Mouse (Mus musculus): ENCODE results near the gene Egfr. TPM values are rescaled to one million over a fixed set of nuclear protein-coding genes. Genes with fewer than 3 reads are reported as not detected.

The Egfr gene
- total RNA-seq, 2 experiments from 2014 or later: 18.7 to 21.9 TPM

DNA sequence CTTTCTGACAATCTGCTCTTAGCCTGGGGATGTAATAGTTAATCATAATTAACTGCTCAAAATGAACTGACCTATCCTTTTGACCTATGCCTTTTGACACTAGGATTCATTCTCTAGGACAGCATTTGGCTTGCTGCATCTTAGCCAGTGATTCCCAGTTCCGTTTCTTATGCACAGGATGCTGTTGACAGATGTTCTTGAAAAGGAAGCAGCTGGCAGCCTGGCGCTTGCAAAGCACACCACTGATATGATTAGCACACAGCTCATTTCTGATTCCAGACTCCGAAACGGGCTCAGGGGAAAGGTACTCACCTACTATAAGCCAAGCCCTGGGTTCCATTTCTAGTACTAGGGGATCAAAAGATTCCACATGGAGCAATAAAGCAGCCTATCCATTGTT lies 20.7 kb downstream of the Egfr start:
- no peak for DNase-seq (ENCODE audit: low spot score in 2 of 2)

DNA sequence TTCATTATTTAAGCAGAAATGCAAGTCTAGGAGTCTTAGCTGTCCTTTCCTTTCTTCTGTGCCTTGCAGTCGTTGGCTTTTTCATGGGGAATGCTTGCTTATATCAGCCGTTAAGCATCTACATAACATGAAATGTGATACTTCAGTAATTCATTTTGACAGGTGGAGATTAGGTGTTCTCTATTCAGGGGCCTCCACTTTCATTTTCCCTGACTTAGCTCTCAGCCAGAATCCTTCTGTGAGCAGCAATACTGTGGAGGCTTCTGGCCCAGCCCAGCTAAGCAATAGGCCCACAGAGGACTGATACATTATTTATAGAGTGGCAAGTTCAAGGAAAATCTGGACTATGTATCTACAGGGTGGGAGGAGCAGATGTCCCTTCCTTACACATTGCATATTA lies 25.0 kb downstream of the Egfr start:
- no peak for DNase-seq (ENCODE audit: low spot score in 2 of 2)

DNA sequence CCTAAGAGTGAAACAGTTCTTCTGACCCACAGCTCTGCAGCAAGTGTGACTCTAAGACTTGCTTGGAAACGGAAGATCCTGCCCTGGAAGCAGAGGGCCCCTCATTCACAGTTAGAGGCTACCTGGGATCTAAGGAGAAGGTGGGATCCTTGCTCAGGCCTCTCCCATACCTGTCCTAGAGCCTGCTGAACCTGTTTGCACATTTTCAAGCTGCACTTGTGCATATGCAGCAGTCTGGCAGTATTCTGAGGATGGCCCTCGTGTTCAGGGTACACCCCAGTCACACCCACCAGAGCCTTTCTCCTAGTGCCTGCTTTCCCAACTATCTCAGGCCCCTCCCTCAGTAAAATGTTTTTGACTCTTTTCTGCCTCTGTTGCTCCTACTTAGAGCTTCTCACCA lies 29.6 kb downstream of the Egfr start:
- DNase-seq (ENCODE audit: low spot score in 2 of 2): no peak

DNA sequence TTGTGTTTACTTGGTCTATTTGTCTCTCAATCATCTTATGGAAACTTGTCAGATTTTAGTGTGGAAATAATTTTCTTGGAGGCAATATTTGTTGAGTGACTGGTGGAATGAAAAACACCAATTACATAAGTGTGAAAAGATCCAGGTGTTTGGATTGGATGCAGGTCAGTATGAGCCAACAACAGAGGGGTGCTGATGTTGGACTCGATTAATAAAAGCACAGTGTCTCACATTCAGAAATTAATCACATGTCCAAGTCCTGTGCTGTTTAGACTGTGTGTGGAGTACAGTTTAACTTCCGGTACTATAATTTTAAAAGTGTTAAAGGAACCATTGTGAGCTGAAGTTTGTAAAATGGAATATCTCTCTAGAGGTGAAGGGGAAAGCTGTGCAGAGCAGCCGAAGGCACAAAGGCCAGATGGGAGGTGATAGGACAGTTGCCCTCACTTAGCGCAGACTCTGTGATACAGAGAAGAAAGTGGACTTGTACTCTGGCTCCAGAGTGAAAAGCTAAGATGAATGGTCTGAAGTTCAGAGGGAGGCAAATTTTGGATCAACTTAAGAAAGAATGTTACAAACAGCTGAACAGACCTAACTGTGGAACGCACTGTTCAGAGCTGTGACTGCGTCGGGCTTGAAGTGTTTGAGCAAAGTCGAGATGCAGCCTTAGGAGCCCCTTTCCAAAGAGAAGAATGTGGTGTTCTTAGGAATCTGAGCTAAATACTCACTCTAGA lies 32.1 kb downstream of the Egfr start:
- no peak for DNase-seq (ENCODE audit: low spot score in 2 of 2)

DNA sequence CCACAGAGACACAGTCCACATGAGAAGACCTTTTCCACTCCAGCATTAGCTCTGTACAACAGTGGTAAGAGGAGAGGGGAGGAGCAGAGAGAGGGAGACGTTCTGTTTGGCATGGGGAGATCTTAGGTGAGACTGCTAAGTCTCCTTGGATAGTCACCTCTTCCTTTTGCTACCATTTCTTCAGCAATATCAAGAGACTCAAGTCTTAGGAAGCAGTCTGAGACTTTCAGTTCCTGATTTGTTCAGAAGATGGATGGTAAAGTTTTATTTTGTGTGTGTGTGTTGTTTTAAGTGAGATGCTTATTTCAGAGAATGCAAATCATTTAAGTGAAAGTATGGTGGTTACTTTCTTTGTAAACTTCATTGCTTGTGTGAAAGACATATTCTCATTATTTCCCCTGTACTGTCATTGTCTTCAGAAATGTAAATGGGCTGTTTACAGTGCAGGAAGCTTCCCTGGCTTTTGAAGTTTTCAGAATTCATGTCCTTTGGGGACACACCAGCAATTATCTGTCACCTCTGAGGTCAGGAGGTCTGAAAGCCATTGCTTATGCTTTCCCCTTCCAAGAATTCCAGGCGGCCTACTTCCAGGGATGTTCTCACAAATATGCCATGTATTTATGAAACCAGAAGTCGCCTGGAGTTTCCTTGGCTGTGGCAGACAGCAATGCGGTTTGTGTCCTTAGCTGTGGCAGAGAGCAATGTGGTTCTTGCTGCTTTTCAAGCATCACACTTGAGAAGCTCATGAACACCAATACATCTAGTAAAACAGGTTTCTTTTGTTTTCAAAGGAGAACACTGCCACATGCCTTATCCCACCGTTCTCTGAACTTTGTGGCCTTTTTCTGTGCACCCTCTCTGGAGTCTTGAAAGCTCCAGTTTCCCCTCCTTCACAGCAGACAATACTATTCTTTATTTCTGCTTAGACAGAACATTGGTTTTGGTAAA lies 40.9 kb downstream of the Egfr start:
- DNase-seq (ENCODE audit: low spot score in 2 of 2): no peak

DNA sequence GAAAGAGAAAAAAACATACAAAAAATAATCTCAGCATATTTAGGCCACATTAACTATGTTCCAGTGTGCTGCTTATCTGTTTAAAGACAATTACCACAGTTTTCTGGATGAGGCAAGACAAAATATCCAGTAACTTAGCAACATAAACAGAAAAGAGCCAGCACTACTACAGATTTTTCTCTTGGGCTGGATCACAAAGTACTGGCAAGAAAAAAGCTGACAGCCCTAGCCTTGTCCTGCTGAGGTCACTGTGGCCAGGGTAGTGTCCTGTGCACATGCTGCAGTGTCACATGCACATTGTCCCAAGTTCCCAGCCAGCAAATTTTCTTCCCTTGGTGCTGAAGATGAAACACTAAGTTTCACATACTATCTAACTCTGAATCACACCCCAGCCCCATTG lies 43.0 kb downstream of the Egfr start:
- DNase-seq (ENCODE audit: low spot score in 2 of 2): no peak

DNA sequence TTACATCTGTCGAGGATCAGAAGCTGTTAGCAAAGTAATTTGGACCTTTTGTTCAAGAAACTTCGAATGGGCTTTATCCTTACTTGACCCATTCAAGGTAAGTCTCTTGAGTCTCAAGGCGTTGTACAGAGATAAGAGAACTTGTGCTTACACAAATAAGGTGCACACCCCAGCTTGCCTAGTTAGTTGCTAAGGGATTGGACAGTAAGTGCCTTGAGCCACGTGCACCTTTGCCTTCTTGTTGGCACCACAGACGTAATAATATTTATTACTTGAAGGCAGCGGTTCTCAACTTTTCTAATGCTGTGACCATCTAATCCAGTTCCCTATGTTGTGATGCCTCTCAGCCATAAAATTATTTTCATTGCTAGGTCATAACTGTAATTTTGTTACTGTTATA lies 43.5 kb downstream of the Egfr start:
- DNase-seq (ENCODE audit: low spot score in 2 of 2): no peak

DNA sequence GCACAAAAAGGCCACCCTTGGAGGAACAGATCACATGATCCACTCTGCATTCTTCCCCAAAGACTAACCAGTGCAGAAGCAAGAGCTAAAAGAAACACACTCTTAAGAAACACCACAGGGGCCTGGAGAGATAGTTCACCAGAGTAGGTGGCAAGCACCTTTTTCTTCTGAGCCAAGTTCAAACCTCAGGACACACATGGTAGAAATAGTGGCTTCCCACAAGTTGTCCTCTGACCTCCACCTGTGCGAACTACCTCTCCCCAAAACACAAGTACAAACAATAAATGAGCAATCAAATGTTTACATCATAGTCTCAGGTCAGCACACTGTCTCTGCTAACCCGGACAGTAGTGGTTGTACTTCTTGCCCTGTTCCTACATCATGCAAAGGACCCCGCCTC lies 45.5 kb downstream of the Egfr start:
- no peak for DNase-seq (ENCODE audit: low spot score in 2 of 2)

DNA sequence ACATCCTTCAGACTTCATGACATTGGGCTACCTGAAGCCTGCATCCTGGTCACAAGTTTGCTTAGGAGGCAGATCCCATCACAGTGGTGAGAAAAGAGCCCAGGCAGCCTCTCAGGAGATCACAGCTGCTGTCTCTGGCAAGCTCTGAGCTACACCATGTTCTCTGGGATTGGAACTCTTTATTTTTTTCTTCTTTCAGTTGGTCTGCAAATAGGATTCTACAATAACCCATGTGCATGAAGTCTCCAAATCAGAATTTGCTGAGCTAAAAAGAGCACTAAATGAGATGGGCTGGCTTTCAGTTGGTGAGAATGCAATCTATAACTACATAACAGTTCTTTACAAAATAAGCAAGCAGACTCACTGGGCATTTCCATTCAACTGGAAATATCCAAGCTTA lies 46.1 kb downstream of the Egfr start:
- no peak for DNase-seq (ENCODE audit: low spot score in 2 of 2)

DNA sequence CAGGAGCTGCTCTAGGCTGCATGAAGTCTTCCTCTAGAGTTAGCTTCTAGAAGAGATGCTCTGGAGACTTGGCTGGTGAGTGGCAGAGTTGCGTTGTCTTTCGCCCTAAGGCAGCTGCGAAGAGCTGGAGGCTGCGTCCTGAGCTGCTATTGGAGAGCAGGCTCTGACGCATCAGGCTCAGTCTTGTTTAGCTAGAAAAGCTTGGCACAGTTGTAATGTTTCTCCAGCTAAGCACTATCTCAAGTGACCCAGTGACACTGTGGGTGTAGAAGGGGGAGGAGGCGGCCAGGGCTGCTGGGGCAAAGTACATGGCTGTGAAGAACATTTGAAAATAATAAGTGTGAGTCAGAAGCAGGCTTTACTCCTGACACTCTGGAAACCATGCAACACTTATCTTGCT lies 48.5 kb downstream of the Egfr start:
- peak in 1 of 2 experiments; percentile 14 for DNase-seq (ENCODE audit: low spot score in 2 of 2)

DNA sequence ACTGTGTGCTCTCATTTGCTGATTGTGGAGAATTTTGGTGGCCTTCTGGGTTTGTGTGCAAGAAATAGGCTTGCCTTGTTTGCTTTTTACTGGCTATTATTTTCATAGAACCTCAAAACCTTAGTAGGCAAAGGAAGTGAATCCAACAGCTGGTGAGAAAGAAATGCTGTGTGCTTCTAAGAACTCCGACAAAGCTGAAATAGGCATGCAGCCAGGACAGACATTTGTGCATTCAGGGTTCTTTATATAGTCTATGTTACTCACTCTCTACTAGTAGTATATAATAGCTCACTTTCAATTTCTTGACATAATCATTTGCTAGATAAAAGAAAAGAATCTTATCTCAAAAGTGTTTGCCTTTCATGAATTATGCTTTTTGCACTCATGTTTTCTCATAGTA lies 50.7 kb downstream of the Egfr start:
- no peak for DNase-seq (ENCODE audit: low spot score in 2 of 2)

DNA sequence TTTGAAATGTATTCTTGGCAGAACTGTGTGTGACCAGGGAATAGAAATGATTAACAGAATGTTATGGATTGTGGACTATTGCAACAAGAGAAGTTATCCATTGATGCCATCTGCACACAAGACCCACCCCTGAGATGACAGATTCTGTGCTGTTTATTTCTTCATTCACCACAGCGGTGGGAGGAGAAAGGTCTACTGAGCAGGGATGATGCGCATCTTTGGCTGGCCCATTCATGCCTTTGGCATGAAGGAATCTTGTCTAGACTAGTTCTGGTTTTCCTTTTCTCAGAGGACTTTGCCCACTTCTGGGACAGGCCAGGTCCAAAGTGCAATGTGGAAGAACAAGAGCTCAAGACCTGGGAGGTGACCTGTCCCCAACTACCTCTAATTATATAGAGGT lies 52.0 kb downstream of the Egfr start:
- DNase-seq (ENCODE audit: low spot score in 2 of 2): no peak

DNA sequence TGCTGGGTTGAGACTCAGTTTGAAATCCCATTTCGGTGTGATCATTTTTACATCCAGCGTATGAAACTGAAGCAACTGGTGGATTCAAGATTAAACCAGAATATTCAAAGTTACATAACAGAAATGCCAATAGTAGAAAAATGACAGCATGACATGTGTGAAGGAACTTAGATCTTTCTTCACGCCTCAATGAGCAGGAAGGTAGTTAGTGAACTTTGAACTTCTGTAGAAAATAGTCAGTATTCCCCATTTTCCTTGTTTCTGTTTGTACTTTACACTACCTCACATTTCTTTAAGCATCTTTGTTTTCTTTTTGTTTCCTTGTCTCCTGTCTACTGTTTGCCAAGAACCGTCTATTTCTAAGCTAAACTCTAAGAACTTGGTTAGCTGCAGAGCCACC lies 53.9 kb downstream of the Egfr start:
- DNase-seq (ENCODE audit: low spot score in 2 of 2): no peak

DNA sequence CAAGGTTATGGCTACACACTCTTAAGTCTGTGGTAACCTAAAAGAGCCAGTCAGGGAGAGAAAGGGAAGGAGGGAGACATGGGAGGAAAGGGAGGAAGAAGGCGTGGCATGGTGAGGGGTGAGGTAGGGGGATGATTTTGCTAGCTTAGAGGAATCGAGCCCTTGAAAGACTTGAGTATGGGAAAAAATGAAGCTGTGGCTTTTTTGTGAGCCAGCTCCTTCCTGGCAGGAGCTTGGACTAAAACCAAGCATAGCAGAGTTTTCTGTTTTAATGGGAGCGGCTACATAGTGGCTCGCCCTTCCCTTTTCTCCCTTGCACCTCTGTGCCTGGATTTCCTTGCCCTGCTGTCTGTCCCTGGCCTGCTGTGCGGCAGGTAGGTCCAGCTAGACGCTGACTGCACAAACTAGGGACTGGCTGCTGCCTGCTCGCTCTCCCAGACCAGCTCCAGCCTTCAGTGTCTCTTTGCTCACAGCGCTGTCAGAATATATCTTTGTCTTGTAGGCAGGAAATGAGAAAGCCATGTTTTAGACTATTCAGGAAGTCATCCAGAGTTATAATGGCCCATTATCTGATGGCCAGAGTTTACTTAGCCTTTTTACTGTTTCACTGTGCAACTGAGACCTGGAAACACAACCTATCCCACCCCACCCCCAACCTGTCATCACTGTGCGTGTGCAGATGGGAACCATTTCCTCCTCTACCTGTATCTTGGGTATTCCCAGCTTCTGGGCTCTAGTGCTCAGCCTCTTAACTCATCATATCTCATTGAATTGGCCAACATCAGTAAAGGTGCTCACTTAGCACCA lies 57.4 kb downstream of the Egfr start:
- DNase-seq (ENCODE audit: low spot score in 2 of 2): no peak

DNA sequence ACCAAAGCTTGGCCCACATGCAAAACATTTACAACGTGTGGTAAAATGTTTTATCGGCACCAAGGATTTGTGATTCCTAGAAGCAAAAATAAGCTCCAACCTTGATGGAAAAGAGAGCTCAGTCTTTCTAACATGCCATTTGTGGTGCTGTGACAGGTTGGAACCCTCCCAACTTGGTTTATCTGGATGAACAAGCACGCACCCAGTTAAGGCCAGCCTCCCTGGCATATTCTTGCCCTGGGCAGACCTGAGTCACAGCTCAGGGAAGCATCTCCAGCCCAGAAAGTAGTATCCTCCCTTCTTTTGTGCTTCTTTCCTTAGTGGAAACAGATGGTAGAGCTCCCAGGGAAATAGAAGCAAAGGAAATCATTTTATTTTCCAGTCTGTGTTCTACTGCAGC lies 58.1 kb downstream of the Egfr start:
- no peak for DNase-seq (ENCODE audit: low spot score in 2 of 2)

DNA sequence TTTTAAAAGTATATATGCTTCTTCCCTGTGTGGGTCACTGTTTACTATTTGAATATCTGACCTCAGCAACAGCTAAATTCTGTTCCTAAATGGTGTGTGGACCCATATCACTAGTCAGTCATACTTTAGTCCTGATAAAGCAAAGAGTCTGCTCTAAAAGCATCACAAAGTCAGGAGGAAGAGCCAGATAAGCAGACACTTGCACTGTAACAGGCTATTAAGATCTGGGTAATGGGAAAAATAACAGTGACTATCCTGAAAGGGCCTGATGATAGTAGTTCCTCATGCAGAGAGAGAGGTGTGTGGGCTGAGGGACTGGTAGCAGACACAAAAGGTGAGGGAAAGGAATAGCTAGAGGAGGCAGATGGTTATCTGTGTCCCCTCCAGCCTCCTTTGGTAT lies 61.3 kb downstream of the Egfr start:
- DNase-seq (ENCODE audit: low spot score in 2 of 2): no peak

DNA sequence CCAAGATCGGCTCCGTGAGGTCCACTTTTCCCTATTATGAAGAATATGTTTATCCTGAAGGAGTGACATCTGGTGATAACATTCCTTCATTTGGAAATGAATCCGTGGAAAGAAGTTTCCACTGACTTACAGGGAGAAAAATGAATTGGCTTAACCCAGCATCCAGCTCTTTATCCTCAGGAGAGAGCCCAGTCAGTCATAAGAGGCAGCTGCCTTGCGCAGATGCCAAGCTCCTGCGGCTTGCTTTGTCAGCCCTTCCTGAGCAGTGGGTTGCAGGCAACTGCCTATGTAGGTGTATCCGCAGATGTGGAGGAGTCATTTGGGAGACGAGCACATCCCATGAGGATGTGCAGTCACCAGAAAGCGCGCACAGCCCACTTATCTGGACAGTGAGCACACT lies 64.4 kb downstream of the Egfr start:
- DNase-seq (ENCODE audit: low spot score in 2 of 2): no peak

DNA sequence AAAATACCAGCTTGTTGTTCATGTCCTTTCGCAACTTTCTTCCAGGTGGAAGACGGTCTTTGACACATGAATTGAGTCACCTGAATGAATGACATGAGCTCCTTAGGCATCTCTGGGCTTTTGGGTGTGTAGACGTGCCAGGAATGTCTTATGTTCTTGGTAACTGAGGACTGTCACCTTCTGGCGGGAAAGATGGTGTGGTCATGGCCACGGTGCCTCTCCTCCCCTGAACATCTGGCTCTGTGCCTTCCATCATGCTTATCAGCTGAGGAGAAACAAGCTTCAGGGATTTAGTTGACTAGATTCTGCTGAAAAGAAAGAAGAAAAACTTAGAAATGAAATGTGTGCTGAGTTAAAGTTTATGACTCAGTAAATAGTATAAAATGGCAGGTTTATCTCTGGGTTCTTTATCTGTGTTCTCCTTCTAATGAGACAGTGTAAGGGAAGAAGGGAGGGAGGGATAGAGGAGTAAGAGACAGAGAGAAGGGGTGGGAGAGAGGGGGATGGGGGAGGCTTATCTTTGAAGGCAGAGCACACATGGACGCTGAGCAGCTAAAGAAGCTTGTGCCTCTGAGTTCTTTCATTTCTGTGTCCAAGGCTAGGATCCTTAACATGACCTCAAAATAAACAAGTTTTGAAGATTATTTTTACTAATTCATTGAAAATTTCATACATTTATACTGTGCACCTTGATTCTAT lies 65.5 kb downstream of the Egfr start:
- no peak for DNase-seq (ENCODE audit: low spot score in 2 of 2)

DNA sequence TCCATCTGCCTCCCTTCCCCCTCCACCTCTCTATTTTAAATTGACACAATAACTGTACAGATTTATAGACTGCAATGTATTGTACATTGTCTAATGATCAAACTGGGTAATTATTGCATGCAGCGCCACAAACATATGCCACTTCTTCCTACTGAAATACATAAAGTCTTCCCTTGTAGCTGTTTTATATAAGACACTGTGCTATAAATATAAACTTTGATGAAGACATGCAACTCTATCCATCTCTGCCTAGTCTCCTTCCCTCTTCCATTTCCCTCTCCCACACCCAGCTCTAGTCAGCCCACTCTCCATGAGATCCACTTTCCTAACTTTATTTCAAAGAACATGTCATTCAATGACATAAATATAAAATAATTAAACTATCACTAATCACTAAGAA lies 67.4 kb downstream of the Egfr start:
- DNase-seq (ENCODE audit: low spot score in 2 of 2): no peak

DNA sequence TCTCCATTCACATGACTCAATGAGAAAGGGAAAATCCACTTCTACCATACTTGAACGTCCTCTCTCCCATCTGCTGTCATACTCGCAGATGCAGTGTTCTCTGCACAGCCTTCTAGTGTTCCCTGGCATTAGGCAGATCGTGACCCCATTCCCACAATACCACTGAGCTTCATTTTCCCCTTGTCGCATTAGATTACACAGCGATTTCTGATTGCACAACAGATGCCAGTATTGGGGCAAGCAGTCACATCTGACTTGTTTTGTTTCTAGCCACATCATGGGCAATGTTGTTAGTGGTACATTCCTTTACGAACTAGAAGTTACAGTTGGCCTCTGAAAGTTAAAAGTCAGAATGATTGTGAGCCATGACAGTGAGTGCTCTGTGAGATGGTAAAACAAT lies 68.1 kb downstream of the Egfr start:
- DNase-seq (ENCODE audit: low spot score in 2 of 2): no peak

DNA sequence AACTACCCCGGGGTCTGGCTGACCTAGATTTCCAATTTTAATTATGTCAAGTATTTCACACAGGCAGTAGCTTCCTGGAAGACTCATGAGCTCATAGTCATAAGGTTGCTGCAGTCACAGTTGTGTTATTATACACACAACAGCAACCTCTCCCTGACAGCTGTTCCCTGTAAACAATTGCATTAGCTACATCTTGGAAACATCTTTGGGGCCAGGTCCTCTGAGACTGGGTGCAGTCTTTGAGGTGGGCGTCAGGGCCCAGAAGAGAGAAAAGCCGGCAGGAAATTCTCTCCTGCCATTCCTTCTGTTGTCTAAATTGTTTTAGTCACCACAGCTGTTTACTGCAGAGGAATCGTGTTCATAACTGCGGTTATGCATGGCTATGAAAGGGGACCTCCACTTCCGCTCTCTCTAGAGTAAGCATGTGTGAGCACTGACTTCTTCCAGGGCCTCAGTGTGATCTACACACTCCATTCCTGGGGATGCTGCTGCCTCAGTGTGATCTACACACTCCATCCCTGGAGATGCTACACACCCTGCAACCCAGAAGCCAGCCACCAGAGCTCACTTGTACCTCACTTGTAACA lies 69.8 kb downstream of the Egfr start:
- DNase-seq (ENCODE audit: low spot score in 2 of 2): no peak

Data from adrenal gland, postnatal 4 days (tissue).